Mouse (Mus musculus) intestine, embryonic 15.5 days (tissue): ENCODE results near the gene Ciita. TPM values are rescaled to one million over a fixed set of nuclear protein-coding genes. Genes with fewer than 3 reads are reported as not detected.

ENCODE experiments used
- ATAC-seq: fragments of 200-750 bp; cut with Nextera tagmentation; 2 replicates; pipeline ENCODE4 v1.8.0; 2017; ENCODE audit warnings: moderate TSS enrichment, moderate library complexity
- H3K27ac ChIP-seq: fragments of 300-500 bp; sonication (generic); 2 replicates; pipeline ENCODE4 v1.5.1; 2015; ENCODE audit warnings: mild to moderate bottlenecking, inconsistent platforms
- H3K27me3 ChIP-seq: fragments of 300-500 bp; sonication (generic); replicated peaks from 2 replicates; pipeline ENCODE4 v1.6.1; 2015; ENCODE audit warnings: inconsistent platforms
- H3K36me3 ChIP-seq: fragments of 300-500 bp; sonication (generic); 2 replicates; pipeline ENCODE4 v1.6.1; 2015; ENCODE audit warnings: inconsistent platforms
- H3K4me1 ChIP-seq: fragments of 300-500 bp; sonication (generic); replicated peaks from 2 replicates; pipeline ENCODE4 v1.6.1; 2015; ENCODE audit warnings: inconsistent platforms
- H3K4me2 ChIP-seq: fragments of 300-500 bp; sonication (generic); replicated peaks from 2 replicates; pipeline ENCODE4 v1.6.1; 2015; ENCODE audit warnings: mild to moderate bottlenecking, inconsistent platforms
- H3K4me3 ChIP-seq: fragments of 300-500 bp; sonication (generic); replicated peaks from 2 replicates; pipeline ENCODE4 v1.5.1; 2015; ENCODE audit warnings: inconsistent platforms
- H3K9ac ChIP-seq: fragments of 300-500 bp; sonication (generic); 2 replicates; pipeline ENCODE4 v1.6.1; 2015; ENCODE audit warnings: inconsistent platforms
- H3K9me3 ChIP-seq: fragments of 300-500 bp; sonication (generic); 2 replicates; pipeline ENCODE4 v1.6.1; 2016; ENCODE audit warnings: inconsistent platforms
- WGBS: fragments of 180-500 bp; shearing (Covaris S2); methylation state at CpG from one replicate; pipeline ENCODE4 v1.1.7; 2015; 5-methylcytosine and 5-hydroxymethylcytosine counted together
- polyA plus RNA-seq: library from polyadenylated mRNA; unstranded; fragments of >200 nt; fragmentation: Nextera tagmentation; extraction: Ambion mirVana; gene quantifications from 2 replicates; pipeline ENCODE4 v1.2.1, GENCODE M21; 2015

The Ciita gene
- polyA plus RNA-seq, 1 experiment from 2014 or later = 0.41 TPM

- Histone ChIP-seq H3K4me2 (no peak overlapping the region), H3K9ac (no peak overlapping the region), H3K4me1 (no peaks in the 10 kb centered on the region), H3K27ac (no peak overlapping the region), H3K4me3 (no peak overlapping the region), H3K9me3 (no peaks in the 10 kb centered on the region), H3K36me3 (no peaks in the 10 kb centered on the region), H3K27me3 (no peaks in the 10 kb centered on the region)
- no peak for ATAC-seq
- 48% methylated on average over 4 of the region's 4 CpGs for WGBS
Observed at GRCm38 (mm10) chr16:10482343-10482742, 2.5 kb downstream of the Ciita start.

GRCm38 (mm10) chr16:10486993-10487392, 7.1 kb downstream of the Ciita start:
- ATAC-seq = no peak
- H3K27ac ChIP-seq = no peak overlapping the region
- WGBS = 64% methylated on average over 3 of the region's 3 CpGs
- H3K4me1 ChIP-seq = no peaks in the 10 kb centered on the region
- no peak overlapping the region for H3K9ac ChIP-seq
- H3K4me2 ChIP-seq = no peak overlapping the region
- no peak overlapping the region for H3K4me3 ChIP-seq
- no peaks in the 10 kb centered on the region for H3K9me3 ChIP-seq
- H3K36me3 ChIP-seq = no peaks in the 10 kb centered on the region
- peaks cover 9% of the 10 kb centered on the region for H3K27me3 ChIP-seq

- ATAC-seq = no peak
- H3K4me3 ChIP-seq = no peak overlapping the region
- H3K9ac ChIP-seq = no peak overlapping the region
- H3K4me2 ChIP-seq = no peak overlapping the region
- H3K27ac ChIP-seq = no peak overlapping the region
- H3K4me1 ChIP-seq = no peaks in the 10 kb centered on the region
- no peaks in the 10 kb centered on the region for H3K36me3 ChIP-seq
- H3K9me3 ChIP-seq = no peaks in the 10 kb centered on the region
- peaks cover 9% of the 10 kb centered on the region for H3K27me3 ChIP-seq
- whole genome bisulfite sequencing = 86% methylated on average over 8 of the region's 8 CpGs
Observed at GRCm38 (mm10) chr16:10487895-10488493, 8.1 kb downstream of the Ciita start.

DNA sequence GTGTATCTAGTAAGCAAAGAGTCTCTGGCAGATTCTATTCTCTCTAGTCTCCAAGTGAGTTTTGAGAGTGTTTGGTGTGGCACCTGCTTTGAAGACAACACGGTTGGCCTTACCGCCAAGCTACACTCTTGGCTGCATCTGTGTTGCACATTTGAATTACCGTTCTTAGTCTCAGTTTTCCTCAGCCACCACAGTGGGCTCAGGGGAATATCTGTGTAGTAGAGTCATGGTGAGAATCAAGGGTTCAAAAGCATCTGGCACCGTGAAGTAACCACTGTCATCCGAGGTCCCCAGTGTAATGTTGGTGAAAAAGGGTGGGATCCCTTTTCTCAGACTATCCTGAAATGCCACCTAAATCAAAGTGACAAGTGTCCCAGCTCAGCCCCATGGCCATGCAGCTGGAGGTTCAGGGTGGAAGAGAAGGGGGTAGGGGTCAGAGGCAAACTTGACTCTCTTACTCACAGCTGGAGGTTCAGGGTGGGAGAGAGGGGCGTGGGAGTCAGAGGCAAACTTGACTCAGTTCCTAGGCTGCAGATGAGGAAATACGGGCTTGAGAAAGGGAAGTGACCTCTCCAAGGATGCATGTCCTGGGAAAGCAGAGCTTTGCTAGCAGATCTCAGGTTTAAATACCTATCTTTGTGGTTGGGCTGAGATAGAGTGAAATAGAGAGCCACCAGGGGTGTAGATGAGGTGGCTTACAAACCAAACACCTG, 9.1 kb downstream of the Ciita start:
- H3K27me3 ChIP-seq = peaks cover 9% of the 10 kb centered on the region
- no peaks in the 10 kb centered on the region for H3K36me3 ChIP-seq
- no peak overlapping the region for H3K4me3 ChIP-seq
- H3K9ac ChIP-seq = no peak overlapping the region
- WGBS = 74% methylated on average over 7 of the region's 7 CpGs
- no peaks in the 10 kb centered on the region for H3K4me1 ChIP-seq
- H3K9me3 ChIP-seq = no peaks in the 10 kb centered on the region
- H3K4me2 ChIP-seq = peak overlapping the region; percentile 52; the same call in 1 of the 2 replicates
- H3K27ac ChIP-seq = no peak overlapping the region
- no peak for ATAC-seq

GRCm38 (mm10) chr16:10489483-10489882, 9.6 kb downstream of the Ciita start:
- H3K4me3 ChIP-seq = peak overlapping the region; percentile 19
- no peak for ATAC-seq
- H3K9ac ChIP-seq = no peak overlapping the region

DNA sequence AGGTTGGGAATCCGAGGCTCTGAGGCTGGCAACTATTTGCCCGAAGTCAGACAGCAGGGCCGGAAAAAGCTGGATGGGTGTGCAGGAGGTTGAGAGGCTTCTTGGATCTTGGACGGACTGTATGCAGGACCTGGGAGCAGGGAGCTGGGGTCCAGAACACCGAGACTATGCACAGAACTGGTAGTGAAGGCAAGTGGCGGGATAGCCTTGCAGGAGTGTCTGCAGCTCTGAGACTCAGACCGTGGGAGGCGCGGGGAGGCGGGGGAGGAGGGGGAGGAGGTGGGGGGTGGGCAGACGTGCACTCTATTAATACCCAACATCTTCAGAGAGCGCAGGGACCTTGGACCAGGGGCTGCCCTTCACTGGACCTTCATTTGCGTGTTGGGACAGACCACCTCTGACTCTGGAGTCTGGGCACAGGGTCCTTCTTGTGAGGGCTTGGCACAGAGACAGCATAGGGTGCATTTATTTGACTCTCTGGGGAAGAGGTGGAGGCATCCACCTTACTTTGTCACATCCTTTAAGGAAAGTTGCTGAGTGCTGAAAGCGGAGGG, 10.1 kb downstream of the Ciita start:
- no peaks in the 10 kb centered on the region for H3K4me1 ChIP-seq
- H3K4me2 ChIP-seq = peak overlapping the region; percentile 52
- H3K27ac ChIP-seq = no peak overlapping the region
- H3K9ac ChIP-seq = no peak overlapping the region
- WGBS = 16% methylated on average over 14 of the region's 14 CpGs
- H3K9me3 ChIP-seq = no peaks in the 10 kb centered on the region
- no peak for ATAC-seq
- peak overlapping the region; percentile 19 for H3K4me3 ChIP-seq
- H3K27me3 ChIP-seq = peaks cover 9% of the 10 kb centered on the region
- no peaks in the 10 kb centered on the region for H3K36me3 ChIP-seq

More at GRCm38 (mm10) chr16:10489483-10489882, 9.6 kb downstream of the Ciita start:
- H3K36me3 ChIP-seq = no peaks in the 10 kb centered on the region
- H3K4me2 ChIP-seq = peak overlapping the region; percentile 52
- no peak overlapping the region for H3K27ac ChIP-seq
- peaks cover 9% of the 10 kb centered on the region for H3K27me3 ChIP-seq
- no peaks in the 10 kb centered on the region for H3K4me1 ChIP-seq
- H3K9me3 ChIP-seq = no peaks in the 10 kb centered on the region
- WGBS = 6% methylated on average over 9 of the region's 9 CpGs

- Histone ChIP-seq H3K4me2 (no peak overlapping the region), H3K27me3 (peaks cover 9% of the 10 kb centered on the region), H3K36me3 (no peaks in the 10 kb centered on the region), H3K9me3 (no peaks in the 10 kb centered on the region), H3K9ac (no peak overlapping the region), H3K27ac (no peak overlapping the region), H3K4me1 (no peaks in the 10 kb centered on the region), H3K4me3 (no peak overlapping the region)
- no peak for ATAC-seq
- WGBS = 78% methylated on average over 18 of the region's 18 CpGs
Observed at GRCm38 (mm10) chr16:10490503-10491150, 10.8 kb downstream of the Ciita start.

DNA sequence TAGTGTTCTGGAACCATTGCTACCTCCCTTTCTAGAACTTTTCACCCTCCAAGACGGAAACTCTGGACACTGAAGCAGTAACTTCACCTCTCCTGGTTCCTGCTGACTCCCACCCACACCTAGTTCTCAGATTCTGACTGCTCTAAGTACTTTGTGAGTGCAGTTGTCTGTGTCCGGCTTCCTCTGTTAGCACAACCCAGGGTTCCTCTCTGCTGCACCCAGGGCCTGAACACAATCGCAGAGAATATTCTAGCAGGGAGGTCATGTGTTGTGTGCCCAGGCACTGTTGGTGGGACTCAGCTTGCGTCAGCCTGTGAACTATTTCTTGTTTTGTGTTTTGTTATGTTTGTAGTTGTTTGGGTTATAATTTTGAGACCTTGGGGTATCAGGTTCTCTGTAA, 11.9 kb downstream of the Ciita start:
- Histone ChIP-seq H3K4me3 (no peak overlapping the region), H3K9me3 (no peaks in the 10 kb centered on the region), H3K4me1 (no peaks in the 10 kb centered on the region), H3K9ac (no peak overlapping the region), H3K4me2 (no peak overlapping the region), H3K36me3 (no peaks in the 10 kb centered on the region), H3K27me3 (peaks cover 9% of the 10 kb centered on the region), H3K27ac (no peak overlapping the region)
- no peak for ATAC-seq
- WGBS = 83% methylated on average over 4 of the region's 4 CpGs

GRCm38 (mm10) chr16:10492587-10492986, 12.7 kb downstream of the Ciita start:
- Histone ChIP-seq H3K4me3 (no peak overlapping the region), H3K4me1 (no peaks in the 10 kb centered on the region), H3K27me3 (peaks cover 9% of the 10 kb centered on the region), H3K9ac (no peak overlapping the region), H3K36me3 (no peaks in the 10 kb centered on the region), H3K4me2 (no peak overlapping the region), H3K9me3 (no peaks in the 10 kb centered on the region), H3K27ac (no peak overlapping the region)
- ATAC-seq = no peak
- 81% methylated on average over 3 of the region's 3 CpGs for WGBS

DNA sequence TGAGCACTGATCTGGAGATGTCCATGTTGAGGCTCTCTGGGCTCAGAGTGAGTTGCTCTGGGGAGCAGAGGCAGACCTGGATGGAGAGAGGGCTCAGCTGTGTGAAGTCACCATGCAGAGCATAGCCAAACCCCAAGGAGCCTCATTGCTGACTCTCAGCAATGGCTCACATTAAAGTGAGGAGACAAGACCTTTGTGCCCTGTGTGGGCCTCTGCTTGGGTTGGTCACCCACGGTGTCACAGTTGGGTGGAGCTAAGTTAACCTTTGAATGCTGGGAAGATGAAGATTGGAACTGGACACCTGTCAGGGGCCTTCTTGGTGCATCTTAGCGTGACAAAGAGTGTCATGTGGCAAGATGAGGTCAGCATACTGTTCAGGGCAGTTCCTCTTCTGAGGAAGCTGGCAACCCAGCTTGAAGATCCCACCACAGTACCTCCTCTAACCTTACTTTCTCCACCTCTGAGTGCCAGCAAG, 16.0 kb downstream of the Ciita start:
- H3K27ac ChIP-seq = no peak overlapping the region
- no peak overlapping the region for H3K4me3 ChIP-seq
- H3K4me2 ChIP-seq = no peak overlapping the region
- WGBS = 68% methylated on average over 2 of the region's 2 CpGs
- ATAC-seq = no peak
- H3K36me3 ChIP-seq = no peaks in the 10 kb centered on the region
- H3K9me3 ChIP-seq = no peaks in the 10 kb centered on the region
- no peak overlapping the region for H3K9ac ChIP-seq
- H3K27me3 ChIP-seq = 0 out of 2 replicates have a peak, but pooled peaks cover under 1% of the 10 kb centered on the region
- H3K4me1 ChIP-seq = no peaks in the 10 kb centered on the region

- H3K27me3 ChIP-seq = no peaks in the 10 kb centered on the region; the same call in 1 of the 2 replicates
- no peak overlapping the region for H3K4me2 ChIP-seq
- no peaks in the 10 kb centered on the region for H3K9me3 ChIP-seq
- no peaks in the 10 kb centered on the region for H3K36me3 ChIP-seq
- no peak overlapping the region for H3K4me3 ChIP-seq
- H3K4me1 ChIP-seq = no peaks in the 10 kb centered on the region
- no peak overlapping the region for H3K27ac ChIP-seq
- ATAC-seq = no peak
- no peak overlapping the region for H3K9ac ChIP-seq
- 67% methylated on average over 5 of the region's 5 CpGs for WGBS
Observed at GRCm38 (mm10) chr16:10498096-10498602, 18.3 kb downstream of the Ciita start.

DNA sequence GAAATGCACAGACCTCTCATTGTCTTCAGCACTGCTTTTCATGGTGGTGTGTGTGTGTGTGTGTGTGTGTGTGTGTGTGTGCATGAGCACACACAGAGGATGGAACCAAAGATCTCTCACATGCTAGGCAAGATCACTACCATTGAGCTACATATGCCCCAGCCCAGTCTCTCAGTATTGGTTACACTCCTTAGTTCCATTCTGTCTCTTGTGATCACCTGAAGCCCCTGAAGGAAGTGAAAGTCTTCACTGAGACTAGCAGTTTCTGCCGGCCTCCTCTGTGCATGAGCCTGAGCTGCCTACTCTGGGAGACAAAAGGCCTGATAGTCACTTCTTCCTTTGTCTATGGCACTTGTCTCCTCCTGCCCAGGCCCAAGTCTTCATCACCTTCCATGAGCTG, 19.3 kb downstream of the Ciita start:
- ATAC-seq = no peak
- no peaks in the 10 kb centered on the region for H3K4me1 ChIP-seq
- no peak overlapping the region for H3K9ac ChIP-seq
- no peak overlapping the region for H3K27ac ChIP-seq
- WGBS = 57% methylated on average over 1 of the region's 1 CpGs
- no peak overlapping the region for H3K4me3 ChIP-seq
- H3K36me3 ChIP-seq = no peaks in the 10 kb centered on the region
- H3K27me3 ChIP-seq = no peaks in the 10 kb centered on the region; the same call in 1 of the 2 replicates
- H3K4me2 ChIP-seq = no peak overlapping the region
- H3K9me3 ChIP-seq = no peaks in the 10 kb centered on the region
